Mouse (Mus musculus) liver, adult 2 months (tissue): ENCODE measurements around the gene Prkce.

Experiments
- CTCF ChIP-seq: fragments of 200-500 bp; IDR thresholded peaks from 2 replicates; pipeline ENCODE4 v1.5.1; 2011; ENCODE audit warnings: low read depth, low read length, control low read depth
- POLR2A ChIP-seq: fragments of 200-500 bp; IDR thresholded peaks from 2 replicates; pipeline ENCODE4 v1.6.1; 2011; ENCODE audit warnings: low read length, control low read depth; ENCODE audit not compliant: insufficient read depth; ENCODE audit errors: extremely low read depth

DNA sequence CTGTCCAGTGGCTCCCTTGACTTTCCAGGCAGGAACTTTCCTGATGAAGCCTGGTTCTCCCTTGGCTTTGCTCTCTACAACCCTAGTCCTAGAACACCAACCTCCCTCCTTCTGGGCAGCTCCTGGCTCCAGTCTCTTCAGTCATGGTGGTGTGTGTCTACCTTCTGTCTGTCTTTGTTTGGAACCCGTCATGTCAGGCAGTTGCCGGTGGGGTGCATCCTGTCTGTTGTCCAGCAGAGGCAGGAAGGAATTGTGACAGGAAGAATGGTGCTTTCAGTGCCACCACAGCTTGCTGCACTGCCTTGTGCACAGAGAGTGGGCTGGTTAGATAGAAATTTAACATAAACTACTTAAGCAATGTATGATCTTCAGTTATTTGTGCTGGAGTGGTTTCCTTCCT is 16.2 kb downstream of the Prkce start:
- 0 out of 2 replicates have a peak, but pooled peaks have one; percentile 5 for TF ChIP-seq CTCF
- TF ChIP-seq POLR2A = no peak
